Mouse (Mus musculus) heart, embryonic 13.5 days (tissue): ENCODE data around the gene Amer1. TPM values are rescaled to one million over a fixed set of nuclear protein-coding genes. Genes with fewer than 3 reads are reported as not detected.

ENCODE experiments used
- polyA plus RNA-seq: library from polyadenylated mRNA; unstranded; fragments of >200 nt; fragmentation: Nextera tagmentation; extraction: Ambion mirVana; gene quantifications from 2 replicates; pipeline ENCODE4 v1.2.1, GENCODE M21; 2015

The Amer1 gene
- polyA plus RNA-seq, 1 experiment from 2014 or later, result 7.3 TPM

Other genes starting within 250 kb of the Amer1 start
- 10.3 and 10.7 TPM in 2 replicates for gene Arhgef9, start 248.0 kb downstream of the Amer1 start, polyA plus RNA-seq
- gene Asb12, start 113.1 kb upstream of the Amer1 start, polyA plus RNA-seq, result 4.0 and 4.9 TPM in 2 replicates
- not detected in 2 replicates for gene Pfn5, start 113.2 kb upstream of the Amer1 start, polyA plus RNA-seq
- gene Zc4h2, start 213.6 kb upstream of the Amer1 start, polyA plus RNA-seq, result 7.7 and 9.4 TPM in 2 replicates